Mouse (Mus musculus): ENCODE measurements at regions not wholly inside any gene's neighbourhood (a gene's known extent, or its start where the extent isn't known, plus 50 kb on each side); places are given as distances from the start of the nearest gene placed in this dataset.

DNA sequence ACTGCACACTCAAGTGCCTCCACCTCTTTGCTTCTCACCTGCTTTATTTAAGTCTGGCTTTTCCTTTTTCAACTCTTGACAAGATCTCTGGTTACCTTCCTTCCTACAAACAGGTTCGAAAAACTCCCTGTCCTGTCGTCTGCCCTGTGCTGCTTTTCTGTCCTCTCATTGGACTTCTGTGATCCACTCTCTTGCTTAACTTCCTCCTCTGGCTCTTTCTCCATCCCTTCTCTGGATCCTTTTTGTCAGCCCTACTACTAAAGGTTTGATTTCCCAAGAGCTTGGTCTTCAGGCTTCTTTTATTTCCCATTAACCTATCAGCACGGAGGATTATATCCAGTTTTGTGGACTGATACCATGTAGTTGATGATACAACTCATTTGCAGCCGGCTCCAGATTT, 149.8 kb downstream of the Satb1 start:
- no peak for DNase-seq

DNA sequence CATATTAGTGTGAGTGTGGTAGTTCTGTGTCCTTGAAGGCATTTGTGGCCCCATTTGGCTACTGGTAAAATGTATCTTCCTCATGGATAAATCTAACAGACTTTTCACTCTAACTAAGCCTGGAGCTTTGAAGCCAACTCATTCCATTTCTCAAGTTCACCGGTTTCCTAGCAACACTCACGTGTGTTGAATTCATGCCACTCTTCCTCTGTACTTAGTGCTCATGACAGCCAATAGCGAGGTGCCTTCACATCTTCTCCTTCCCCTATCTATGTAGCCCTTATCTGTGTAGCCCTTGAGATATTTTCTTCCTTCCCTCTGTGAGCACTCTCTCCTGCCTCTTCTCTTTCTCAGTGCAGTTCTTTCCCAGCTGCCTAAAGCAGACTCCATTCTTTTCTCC, 150.7 kb downstream of the Satb1 start:
- no peak for DNase-seq

DNA sequence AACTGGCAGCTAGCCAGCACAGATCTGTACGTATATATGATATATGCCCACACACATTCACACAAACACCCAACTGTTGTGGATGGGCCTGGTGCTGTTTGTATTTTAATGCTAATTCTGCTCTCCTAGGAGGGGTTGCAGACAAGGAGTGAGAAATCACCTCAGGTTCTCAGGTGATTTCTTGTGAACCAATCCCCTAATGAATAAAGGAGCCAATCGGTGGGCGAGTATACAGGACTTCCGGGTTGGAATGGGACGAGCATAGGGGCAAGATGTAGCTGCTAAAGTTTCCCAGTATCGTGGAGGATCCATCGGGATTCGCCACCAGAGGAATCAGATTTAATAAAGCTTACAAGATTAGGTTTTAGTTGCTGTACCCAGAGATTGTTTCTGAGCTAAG, 155.6 kb downstream of the Satb1 start:
- no peak for DNase-seq

DNA sequence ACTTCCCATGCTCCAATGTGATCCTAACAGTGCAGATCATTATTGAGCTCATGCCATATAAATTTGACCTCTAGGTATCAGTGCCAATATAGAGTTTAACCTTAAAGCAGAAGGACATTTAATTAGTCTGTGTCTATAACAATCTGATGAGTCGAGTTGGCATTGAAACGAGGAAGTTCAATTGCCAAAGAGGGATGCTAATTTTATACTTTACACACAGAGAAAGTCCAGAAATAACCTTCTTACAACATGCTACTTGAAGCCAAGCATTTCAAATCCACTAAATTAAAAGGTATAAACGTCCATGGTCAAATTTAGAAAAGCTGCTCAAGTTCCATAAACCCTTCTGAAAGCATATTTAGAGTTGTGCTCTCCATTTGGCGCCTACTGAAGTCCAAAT, 174.7 kb downstream of the Satb1 start:
- no peak for DNase-seq

DNA sequence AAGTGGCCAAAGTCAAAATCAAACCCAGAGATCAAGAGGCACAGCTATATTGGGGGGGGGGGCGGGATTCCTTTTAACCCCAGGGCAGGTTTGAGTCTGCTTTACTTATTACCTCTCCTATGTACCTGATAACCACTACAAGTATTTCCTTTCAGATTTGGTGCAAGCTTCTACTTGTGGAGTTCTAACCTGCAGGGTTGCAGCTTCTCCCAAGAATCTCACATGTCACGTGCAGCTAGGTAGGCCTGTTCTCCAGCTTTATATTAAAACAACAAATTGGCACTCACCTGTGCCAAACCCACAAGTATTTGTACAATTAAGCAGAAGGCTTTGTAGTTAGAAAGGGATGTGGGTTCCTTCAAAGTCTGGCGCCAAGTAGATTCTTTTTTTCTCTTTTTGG, 179.2 kb downstream of the Satb1 start:
- DNase-seq, result no peak

DNA sequence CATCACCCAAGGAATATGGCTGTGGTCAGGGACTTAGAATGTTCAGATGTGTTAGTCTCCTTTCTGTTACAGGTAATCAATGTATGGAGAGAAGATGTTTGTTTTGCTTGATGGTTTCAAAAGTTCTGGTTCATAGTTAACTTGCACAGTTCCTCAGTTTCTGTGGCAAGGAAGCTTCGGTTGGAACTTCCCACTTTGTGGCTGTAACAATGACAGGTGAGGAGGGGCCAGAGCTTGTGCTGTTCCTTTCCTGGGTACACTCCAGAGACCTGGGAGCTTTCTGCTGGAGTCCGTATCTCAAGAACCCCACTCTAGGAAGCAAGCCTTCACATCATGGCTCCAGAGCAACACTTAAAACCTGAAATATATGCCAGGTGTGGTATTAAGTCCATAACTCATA, 181.2 kb downstream of the Satb1 start:
- DNase-seq, result no peak

DNA sequence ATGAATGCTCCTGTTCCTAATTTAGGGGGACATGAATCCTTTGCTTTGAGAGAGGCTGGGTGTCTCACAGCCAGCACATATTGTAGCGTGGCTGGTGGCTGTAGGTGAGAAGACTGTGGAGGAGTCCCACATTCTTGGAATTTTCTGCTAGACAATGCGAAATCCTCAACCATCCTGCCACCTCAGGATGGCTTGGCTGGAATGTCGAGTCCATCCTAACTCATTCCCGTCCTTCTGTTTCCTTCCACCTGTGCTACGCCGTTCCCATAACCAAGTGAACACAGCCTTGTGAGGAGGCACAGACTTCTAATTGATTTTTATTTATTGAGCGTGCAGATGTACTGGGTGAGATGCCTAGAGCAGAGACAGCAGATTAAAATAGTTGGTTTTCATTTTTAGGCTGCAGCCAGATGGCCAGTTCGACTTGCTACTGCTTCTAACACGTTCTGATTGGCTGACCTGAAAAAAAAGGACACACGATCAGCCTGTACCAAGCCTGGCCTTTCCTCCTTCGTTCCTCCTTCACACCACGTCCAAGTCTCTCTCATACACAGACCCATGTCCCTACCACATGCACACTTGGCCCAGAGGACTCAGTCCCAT, 183.8 kb downstream of the Satb1 start:
- DNase-seq, result no peak

DNA sequence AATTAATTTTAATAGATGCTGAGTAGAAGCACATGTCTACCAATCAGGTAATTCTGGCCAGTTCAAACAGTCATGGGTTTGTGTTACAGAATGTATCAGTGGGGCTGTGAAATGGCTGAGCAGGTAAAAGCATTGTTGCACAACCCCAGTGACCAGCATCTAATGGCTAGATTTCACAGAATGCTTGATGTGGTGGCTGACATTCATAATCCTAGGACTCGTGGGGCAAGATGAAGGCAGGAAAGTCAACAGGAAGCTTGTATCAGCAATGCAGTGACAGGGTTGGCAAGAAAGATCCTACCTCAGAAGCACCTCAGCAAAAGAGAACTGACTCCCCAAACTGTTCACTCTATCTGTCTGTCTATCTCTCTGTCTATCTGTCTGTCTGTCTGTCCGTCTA, 186.7 kb downstream of the Satb1 start:
- DNase-seq, result no peak

DNA sequence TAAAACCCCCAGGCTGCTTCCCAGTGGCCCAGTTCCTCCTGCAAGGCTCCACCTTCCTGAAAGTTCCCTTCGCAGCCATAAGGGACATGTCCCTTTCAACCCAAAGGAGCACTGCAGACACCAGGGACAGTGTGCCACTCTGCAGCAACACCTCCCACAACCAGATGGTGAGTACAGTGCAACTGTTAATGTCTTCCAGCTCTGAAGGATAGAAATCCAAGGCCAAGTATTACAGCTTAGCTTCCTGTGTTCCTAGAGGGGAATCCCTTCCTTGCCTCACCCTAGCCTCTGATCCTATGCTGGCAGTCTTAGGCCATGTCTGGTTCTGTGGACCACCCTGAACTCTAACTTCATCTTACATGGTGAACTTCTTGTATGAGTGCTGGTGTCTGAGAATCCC, 187.2 kb downstream of the Satb1 start:
- DNase-seq, result no peak

DNA sequence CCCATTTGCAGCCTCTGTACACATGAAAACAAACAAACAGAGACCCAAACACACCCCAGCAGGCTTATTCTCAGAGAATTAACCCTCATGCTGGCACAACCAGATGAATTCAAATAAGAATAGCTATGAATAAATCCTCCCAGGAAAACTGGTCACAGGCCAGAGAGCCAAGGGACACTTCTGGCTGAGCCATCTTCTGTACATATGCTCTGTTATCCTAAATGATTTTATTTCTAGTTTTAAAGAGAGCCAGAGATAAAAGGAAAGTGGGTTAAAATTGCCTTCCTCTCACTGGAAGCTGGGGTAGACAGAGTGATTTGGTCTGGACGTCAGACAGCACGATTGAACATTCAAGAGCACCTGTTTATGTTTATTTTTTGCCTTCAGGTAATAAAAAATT, 190.4 kb downstream of the Satb1 start:
- no peak for DNase-seq

DNA sequence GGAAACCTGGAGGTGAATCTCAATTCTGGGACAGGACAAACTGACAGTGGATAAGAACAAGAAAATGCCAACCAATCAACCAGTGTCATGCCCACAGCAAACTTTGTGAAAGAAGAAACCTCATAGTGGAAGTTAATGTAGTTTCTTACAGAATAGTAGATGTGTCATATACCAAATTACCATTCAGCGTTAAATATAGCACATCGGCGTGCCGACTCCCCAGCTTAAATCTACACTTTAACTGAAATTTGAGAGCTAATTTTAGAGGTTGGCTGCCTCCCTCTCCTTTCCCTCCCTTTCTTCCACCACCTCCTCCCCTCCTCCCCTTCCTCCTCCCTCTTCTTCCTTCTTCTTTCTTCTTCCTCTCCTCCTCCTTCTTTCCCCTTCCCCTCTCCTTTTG, 197.2 kb downstream of the Satb1 start:
- no peak for DNase-seq

DNA sequence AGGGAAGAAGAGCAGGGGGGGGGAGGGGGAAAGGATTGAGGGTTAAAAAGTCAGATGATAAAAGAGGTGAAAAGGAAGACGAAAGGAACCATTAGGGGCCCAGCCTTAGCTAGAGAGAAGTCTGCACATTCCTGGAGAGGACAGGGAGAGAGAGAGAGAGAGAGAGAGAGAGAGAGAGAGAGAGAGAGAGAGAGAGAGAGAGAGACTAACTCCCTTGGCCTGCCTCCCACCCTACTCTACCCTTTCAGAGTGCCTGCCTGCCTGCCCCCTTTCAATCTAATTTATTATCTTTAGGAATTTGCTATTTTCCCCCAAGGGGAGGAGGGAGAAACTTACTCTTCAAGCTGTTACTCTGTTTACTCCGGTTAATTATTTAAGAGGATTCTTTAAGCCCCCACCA, 201.5 kb downstream of the Satb1 start:
- no peak for DNase-seq

DNA sequence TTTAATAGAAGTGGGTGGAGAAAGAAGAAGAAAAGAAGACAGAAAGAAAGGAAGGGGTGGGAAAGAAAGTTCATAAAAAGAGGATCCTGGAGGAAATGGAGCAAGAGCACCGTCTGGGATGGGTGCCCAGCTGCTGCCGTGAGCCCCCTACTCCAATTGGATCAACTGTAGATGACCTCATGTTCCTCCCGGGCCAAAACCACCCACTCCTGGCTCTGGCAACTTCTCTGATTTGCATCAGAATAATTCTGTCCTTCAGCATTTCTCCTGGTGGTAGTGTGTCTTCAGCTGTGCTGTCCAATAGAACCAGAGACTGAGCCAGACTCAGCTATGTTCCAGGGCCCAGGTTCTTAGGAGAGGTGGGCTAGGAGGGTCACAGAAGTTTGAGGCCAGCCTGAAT, 212.6 kb downstream of the Satb1 start:
- no peak for DNase-seq

DNA sequence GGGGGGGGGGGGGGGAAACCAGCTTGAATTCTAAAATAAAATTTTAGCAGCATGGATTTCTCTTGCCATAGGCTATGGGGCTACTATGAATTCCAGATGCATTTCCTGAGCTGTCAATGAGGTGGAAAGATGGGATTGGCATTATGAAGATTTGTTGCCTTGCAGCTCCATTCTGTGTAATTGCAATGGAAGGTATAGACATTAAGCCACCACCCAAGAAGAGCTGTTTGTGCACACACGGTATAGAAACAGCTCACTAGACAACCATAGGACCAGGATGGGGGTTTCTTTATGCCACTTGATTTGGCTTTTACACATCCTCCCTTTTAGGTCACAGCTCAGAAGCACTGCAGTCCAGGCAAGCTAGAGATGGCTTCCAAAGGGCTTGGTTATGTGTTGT, 247.8 kb downstream of the Satb1 start:
- no peak for DNase-seq

DNA sequence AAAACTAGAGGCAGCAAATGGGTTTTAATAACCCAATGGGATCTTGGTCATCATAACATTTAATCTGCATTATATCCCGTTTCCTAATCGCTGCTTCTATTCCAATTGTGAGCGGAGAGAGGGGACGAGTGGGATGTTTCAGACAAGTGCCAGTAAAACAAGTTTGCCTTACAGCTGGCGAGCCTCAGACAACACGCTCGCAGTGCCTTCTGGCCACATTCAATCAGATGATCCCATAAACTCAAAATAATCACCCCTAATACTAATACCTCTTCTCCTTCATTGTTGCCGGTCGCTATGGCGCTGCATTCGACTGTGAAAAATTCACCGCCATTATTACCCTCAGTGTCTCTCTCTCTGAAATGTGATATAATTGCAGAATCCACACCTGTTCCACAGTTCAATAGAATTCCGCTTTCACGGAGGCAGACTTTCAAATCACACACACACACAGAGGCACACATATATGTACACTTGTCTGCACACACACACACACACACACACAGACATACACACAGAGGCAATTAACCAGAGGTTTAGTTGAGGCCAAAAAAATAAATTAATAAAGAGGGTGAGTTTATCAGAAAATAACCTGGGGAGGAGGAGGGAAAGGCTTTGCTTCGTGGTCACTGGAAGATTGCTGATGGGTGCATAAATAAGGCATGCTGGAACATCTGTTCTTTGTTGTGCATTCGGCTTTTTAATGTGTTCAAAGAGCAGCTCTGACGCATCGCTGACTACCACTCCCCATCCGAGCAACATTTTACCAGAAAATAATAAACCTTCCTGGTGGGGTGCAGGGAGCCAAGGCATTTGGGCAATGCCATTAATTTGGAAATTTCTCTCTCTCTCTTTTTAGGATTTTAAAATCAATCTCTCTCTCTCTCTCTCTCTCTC, 248.9 kb downstream of the Satb1 start:
- no peak for DNase-seq

DNA sequence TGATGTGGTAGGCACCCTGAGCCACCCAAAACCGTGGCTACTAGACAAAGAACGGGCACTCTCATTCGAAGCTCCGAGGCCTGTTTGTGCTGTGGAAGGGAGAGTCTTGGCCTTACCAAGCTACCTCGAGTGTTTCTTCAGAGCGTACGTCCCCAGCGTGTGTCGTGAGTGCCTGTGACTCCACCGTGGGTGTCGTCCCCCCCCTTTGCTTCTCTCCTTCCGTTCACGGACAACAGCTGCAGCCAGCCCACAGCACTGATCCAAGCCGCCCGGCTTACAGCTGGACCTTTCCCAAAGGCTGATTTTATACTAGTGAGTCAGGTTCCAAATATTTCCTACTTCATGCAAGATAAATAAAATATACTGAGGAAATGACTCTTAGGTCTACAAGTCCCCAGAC, 249.8 kb downstream of the Satb1 start:
- DNase-seq, result no peak

DNA sequence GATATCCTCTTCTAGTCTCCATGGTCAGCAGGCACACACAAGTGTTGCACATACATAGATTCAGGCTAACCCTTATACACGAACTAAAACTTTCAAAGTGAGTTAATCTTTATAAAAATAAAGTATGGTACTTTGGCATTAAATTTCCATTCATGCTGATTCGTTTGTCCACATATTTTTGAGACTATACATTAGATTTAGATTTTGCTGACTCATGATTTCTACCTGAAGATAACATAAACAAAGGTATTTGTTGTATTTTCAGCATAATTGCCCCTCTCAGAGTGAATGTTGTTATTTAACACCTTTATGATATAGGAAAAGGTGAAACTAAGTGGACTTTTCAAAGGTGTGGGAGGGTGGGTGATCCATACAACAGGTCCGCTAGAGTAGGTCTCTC, 277.2 kb downstream of the Satb1 start:
- no peak for DNase-seq

DNA sequence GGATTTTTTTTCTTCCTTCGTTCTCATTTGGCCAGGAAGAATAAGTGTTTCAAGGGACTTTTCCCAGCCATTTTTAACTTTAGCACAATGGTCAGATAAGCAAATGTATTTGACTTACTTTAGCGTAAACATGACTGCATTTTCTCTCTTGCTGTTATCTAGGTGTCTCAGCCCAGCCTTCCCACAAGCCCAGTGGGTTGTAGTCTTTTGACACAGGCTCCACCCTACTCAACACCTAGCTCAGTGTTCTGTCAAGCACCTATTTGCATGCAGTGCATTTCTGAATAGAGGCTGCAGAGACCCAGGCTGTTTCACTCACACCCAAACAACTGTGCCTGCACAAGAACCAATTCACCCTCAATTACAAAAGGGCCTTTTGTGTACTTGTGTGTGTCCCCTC, 278.6 kb downstream of the Satb1 start:
- no peak for DNase-seq

DNA sequence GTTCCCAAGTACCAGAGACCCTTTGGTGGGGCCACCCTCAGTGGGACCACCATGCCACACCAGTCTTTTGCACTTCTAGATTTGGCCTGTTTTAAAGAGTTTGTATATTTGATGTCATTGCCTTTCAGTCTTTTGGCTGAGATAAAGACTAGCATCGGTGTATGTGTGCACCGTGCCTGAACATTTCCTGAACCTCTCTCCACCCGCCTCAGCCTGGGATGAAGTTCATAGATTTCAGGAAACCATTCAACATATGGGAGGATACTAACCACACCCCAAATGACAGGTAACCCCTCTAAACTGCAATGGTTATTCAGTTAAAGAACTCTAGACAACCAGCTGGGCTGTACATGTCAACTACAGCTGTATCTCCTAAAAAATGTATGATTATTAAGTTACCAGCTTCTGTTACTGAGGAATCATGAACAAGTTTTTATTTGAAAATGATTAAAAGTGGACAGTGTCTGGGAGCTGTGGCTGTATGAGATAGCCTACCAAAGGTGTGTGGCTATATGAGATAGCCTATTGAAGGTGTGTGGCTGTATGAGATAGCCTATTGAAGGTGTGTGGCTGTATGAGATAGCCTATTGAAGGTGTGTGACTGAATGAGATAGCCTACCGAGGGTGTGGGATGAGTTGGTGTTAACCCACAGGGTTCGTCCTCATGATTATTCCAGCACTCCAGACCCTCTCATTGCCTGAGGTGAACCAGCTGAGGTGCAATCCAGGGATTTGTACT, 280.6 kb downstream of the Satb1 start:
- DNase-seq, result no peak

DNA sequence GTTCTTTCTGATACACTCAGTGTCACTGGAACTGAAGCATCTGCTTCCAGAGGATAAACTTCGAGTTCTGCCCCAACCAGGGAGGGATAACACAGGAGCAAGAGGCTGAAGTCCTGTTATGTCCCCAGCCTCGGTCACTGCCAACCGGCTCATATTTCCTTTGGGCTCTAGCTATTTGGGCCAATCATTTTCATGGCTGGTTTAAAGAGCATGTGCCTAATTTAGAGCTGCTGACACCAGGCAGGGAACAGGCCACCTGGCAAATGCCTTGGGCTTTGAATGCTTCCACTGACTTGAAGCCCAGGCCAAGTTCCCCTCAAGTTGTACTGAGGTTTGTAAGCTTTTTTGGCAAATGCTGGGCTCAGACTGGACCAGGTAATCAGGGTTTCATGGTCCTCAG, 286.1 kb downstream of the Satb1 start:
- DNase-seq, result no peak

DNA sequence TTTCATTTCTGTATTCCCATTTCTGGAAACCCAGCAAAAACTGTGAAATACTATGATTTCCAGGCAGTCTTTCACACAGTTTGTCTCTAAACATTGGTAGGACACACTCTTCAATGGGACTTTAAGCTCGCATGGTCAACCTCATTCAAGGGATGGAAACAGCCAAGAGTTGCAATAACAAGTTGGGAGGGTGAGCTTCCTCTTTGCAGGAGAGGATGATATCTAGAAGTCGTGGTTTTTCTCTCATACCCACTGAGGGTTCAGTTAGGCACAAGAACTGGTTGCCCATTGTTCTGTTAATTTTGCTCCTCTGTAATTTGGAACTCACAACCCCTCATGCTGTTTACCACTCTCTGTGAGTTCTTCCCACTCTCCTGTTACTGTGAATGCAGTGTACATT, 290.5 kb downstream of the Satb1 start:
- no peak for DNase-seq

DNA sequence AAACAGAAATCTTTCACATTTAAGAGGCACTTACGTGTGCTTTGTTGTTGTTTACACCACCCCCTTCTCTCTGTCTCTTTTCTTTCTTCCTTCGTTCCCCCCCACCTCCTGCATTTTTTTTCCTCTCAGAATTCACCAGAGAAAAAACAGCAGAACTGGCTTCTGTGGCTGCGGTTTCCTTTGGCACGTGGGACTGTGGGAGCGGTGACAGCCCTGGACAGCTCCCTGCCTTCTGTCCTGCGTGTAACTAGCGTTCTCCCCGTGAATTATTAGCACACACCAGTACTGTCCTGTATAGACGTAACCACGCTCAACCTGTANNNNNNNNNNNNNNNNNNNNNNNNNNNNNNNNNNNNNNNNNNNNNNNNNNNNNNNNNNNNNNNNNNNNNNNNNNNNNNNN, 298.4 kb downstream of the Satb1 start:
- DNase-seq, result no peak

DNA sequence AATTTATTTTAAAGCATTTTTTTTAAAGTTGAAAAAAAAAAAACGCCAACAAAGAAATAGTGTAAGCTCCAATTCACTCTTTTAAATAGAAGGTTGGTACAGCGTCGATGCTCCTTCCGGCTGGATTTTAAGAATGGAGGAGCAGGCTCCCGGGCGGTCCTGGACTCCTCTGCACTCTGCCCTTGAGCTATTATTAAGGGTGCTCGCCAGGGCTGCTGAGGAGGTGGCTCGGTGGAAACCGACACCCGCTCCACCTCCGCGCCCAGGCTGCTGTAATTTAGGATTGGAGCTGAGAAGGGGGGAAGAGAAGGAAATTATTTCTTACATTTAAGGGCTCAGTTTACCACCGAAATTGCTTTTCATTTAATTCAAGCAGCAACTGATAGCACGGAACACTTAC, 298.8 kb downstream of the Satb1 start:
- DNase-seq, result no peak

DNA sequence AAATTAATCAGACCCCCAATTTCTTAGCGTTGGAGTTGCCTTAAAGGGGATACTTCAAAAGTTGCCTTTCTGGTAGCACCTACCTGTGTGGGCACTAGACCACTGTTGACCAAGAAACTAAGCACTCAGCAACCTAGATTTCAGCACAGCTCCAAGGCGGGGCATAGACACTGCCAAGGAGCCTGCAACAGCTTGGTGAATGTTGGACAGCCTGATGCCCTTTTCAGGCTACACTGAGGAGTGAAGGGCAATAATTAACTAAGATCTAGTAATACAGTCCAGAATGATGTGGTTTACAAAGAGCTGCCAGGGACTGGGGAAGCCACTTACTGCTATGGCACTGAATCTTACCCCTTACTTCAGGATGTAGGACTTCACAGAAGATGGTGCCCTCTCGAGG, 304.9 kb downstream of the Satb1 start:
- DNase-seq, result no peak

Data from thymus, adult 18-20 months (tissue).